Mouse (Mus musculus): Measurements from ENCODE around the gene Osbpl10.

Gene Osbpl10

DNA sequence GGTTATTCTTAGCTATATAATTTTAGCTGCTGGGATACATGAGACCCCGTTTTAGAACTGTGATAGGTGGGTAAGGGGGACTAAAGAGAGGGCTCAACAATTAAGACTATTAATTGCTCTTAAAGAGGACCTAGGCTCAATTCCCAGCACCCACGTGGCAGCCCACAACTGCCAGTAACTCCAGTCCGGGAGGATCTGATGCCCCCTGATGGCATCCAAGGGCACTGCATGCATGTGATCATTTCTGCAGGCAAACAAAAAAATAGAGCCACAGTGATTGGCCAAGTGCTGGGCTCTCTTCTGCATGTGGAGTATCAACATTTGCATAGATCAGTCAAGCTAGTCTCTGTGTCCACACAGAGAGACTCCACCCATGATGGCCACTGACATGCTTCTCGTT is 96.8 kb downstream of the Osbpl10 start:
- DNase-seq (ENCODE audit: low spot score): no peak

GRCm38 (mm10) chr9:115088295-115088993 is 110.1 kb downstream of the Osbpl10 start:
- peak; percentile 84 for DNase-seq (ENCODE audit: low spot score)

DNA sequence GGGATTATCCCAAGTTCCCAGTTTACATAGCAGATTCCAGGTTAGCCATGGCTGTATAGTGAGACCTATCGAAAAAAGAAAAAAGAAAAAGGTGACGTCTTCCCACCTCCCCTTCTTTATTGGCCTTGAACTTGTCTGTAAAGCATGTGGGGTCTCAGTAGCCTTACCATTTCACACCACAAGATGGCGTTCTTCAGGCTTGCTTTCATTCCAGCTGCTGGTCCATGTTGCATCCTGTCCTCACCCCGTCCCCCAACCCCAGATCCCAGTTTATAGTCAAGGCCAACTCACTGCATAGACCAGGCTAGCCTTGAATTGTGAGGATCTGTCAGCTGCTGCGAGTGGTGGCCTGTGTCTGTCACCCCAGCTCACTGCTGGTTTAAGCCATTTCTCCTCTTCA is 111.3 kb downstream of the Osbpl10 start:
- no peak for DNase-seq (ENCODE audit: low spot score)

GRCm38 (mm10) chr9:115096481-115096880 is 118.1 kb downstream of the Osbpl10 start:
- DNase-seq (ENCODE audit: low spot score): no peak

DNA sequence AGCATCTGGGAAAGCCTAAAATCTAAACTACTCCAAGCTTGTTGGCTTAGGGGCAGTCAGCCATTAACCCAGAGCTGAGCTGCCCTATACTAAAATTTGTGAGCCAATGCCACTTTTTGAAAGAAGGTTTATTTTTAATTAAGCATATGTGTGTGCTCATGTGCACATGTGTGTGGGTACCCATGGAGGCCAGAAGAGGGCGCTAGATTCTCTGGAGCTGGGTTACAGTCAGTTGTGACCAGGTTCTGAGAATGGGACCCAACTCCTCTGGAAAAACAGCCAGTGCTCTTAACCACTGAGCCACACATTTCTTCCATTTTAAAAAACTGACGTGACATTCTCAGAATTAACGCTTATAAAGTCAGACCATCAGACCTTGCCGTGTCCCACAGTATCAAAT is 119.0 kb downstream of the Osbpl10 start:
- no peak for DNase-seq (ENCODE audit: low spot score)

DNA sequence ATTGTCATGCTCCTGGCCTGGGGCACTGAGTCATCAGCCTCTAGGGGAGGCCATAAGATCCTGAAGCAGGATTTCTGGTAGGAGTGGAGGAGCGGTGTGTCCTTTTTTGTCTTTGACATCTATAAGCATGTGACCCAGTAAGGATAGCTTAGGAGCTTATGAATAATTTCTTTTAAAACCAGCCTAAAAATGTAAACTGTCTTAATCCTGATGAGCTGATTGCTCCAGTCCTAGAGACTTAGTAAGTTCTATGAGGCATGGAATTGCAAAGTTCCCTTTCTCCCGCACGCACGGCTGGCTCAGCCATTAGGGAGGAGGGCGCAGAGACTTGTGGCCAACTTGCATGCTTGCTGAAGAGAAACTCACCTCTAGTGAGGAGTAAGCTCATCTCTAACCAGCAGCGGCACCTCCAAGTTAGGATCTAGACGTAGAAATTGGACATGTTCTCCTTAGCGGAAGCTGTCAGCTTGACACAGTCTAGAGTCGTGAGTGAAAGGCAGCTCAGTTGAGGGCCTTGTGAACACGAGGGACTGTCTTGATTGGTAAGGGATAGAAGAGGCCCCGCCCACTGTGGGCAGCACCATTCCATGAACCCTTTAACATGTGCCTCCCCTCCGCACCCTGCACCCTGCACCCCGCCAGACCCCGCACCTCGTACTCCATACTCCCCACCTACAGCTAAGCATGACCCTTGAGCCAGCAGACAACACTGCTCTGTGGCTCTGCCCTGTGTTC is 122.0 kb downstream of the Osbpl10 start:
- DNase-seq (ENCODE audit: low spot score): no peak

GRCm38 (mm10) chr9:115107430-115107829 is 129.1 kb downstream of the Osbpl10 start:
- DNase-seq (ENCODE audit: low spot score): peak; percentile 26

- no peak for DNase-seq (ENCODE audit: low spot score)
Observed at GRCm38 (mm10) chr9:115110655-115111054, 132.3 kb downstream of the Osbpl10 start.

- DNase-seq (ENCODE audit: low spot score): no peak
Observed at GRCm38 (mm10) chr9:115117314-115117713, 138.9 kb downstream of the Osbpl10 start.

GRCm38 (mm10) chr9:115120276-115120675 is 141.9 kb downstream of the Osbpl10 start:
- peak; percentile 35 for DNase-seq (ENCODE audit: low spot score)

- peak; percentile 81 for DNase-seq (ENCODE audit: low spot score)
Observed at GRCm38 (mm10) chr9:115120678-115121224, 142.4 kb downstream of the Osbpl10 start.

- DNase-seq (ENCODE audit: low spot score): no peak
Observed at GRCm38 (mm10) chr9:115127342-115127741, 149.0 kb downstream of the Osbpl10 start.

- no peak for DNase-seq (ENCODE audit: low spot score)
Observed at GRCm38 (mm10) chr9:115133926-115134325, 155.6 kb downstream of the Osbpl10 start.

- no peak for DNase-seq (ENCODE audit: low spot score)
Observed at GRCm38 (mm10) chr9:115134736-115135135, 156.4 kb downstream of the Osbpl10 start.

GRCm38 (mm10) chr9:115135352-115135751 is 157.0 kb downstream of the Osbpl10 start:
- no peak for DNase-seq (ENCODE audit: low spot score)

DNA sequence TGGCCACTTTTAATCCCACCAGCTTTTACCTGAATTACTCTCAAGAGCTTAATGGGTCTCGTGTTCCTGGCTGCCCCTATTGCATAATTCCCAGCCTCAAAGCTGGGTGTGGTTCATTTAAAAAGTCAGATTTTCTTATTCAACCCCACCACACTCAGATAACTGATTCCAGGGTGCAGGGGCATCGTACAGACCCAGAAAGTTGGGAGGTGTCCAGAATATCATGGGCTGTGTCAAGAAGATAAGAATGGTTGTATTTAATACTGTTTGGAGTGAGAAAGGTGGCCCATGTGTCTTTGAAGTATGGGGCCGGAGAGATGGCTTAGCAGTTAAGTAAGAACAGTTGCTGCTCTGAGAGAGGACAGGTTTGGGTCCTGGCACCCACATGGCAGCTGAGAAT is 159.5 kb downstream of the Osbpl10 start:
- no peak for DNase-seq (ENCODE audit: low spot score)

GRCm38 (mm10) chr9:115139597-115140332 is 161.4 kb downstream of the Osbpl10 start:
- no peak for DNase-seq (ENCODE audit: low spot score)

DNA sequence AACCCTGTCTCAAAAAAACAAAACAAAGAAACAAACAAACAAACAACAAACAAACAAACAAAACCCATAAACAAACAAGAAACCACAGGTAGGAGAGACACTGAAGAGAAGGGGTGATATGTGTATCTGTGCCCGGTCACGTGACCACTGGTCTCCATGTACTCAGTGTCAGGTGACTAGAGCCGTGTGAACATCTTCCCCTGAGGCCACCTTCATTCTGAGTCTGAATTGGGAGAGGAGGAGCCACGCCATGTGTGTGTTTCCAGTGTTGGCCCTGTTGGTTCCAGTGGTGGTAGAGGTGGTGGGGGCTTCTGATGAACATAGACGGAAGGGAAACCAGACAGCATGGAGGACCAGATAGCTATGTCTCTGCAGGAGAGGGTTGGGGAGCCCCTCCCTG is 168.8 kb downstream of the Osbpl10 start:
- no peak for DNase-seq (ENCODE audit: low spot score)

DNA sequence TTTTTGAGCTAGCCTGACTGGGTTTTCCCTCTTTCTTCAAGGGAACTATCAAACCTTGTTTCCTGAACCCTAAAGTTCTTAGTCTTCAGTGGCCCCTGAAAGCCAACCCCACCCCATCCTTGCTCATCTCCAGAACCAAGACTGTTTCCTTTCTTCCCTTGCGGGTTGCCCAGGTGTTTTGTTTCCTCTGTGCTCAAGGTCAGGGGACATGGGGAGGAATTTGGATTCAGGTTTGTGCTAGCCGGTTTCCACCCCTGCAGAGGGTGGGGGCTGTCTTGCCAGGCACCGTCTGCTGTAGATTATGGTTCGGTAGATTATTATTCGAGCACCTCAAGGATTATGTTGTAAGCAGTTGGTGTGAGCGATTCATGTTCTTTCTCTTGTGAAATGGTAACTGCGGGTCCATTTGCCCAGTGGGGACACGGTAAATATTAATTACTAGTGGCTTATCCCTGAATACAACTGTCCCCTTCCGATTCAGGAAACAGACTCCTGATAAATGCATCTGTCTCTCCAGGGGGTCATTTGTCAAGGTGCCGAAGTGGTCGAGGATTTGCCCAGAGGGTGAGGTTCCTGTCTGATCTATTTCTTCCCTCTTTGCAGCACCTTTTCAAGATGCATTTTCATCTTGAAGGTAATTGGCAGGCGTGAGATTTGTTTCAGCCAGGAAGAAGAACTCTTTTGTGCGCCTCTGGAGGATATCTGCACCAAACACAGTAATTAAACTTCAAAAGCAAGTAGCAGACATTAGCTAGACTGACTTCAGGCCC is 169.4 kb downstream of the Osbpl10 start:
- DNase-seq (ENCODE audit: low spot score): no peak

DNA sequence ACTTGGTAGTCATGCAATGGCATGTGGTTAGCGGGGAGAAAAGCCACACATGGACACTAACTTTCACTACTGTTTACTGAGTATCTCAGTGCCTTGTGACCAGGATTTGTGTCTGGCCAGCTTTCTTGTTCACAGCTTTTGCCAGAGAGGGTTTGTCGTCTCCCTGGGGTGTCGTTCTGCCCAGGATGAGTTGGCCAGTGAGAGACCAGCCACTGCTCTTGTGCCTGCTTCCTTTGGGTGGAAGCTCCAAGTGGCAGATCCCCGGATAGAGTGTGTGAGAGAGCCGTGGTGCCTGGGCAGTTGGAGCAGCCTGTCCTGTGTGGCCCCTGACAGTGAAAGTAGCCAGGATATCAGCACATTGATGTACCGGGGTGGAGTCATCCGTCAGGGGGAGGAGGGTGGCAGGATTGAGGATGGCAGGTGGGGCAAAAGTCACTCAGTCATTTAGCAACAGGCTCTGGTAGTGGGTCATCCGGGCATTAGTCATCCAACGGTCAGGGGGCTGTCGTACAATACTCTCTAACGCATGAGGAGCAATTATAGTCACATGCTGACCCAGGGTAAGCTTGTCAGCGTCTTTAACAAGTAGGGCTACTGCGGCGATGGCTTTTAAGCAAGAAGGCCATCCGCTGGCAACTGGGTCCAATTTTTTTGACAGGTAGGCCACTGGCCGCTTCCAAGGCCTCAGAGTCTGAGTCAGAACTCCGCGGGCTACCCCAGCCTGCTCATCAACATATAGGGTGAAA is 170.8 kb downstream of the Osbpl10 start:
- DNase-seq (ENCODE audit: low spot score): no peak

GRCm38 (mm10) chr9:115161591-115161990 is 183.2 kb downstream of the Osbpl10 start:
- peak; percentile 58 for DNase-seq (ENCODE audit: low spot score)
